Mouse (Mus musculus) limb, embryonic 15.5 days (tissue): Measurements from ENCODE around the gene Gm3147. TPM values are rescaled to one million over a fixed set of nuclear protein-coding genes. Genes with fewer than 3 reads are reported as not detected.
"Not testable (repeated sequence)": the region's sequence is repeated elsewhere in the genome, so short reads cannot be mapped to it uniquely, and the experiment has no call there.

Source experiments
- ATAC-seq: fragments of 200-750 bp; cut with Nextera tagmentation; 2 replicates; pipeline ENCODE4 v1.8.0; 2017; ENCODE audit warnings: low read depth, moderate TSS enrichment; ENCODE audit not compliant: insufficient number of reproducible peaks, low FRiP score, low TSS enrichment
- H3K27ac ChIP-seq: fragments of 300-500 bp; sonication (generic); 2 replicates; pipeline ENCODE4 v1.5.1; 2015; ENCODE audit warnings: moderate library complexity, mild to moderate bottlenecking, inconsistent platforms
- H3K27me3 ChIP-seq: fragments of 300-500 bp; sonication (generic); 2 replicates; pipeline ENCODE4 v1.6.1; 2015; ENCODE audit warnings: inconsistent platforms
- H3K36me3 ChIP-seq: fragments of 300-500 bp; sonication (generic); 2 replicates; pipeline ENCODE4 v1.6.1; 2015; ENCODE audit warnings: inconsistent platforms
- H3K4me1 ChIP-seq: fragments of 300-500 bp; sonication (generic); 2 replicates; pipeline ENCODE4 v1.6.1; 2015; ENCODE audit warnings: inconsistent platforms
- H3K4me2 ChIP-seq: fragments of 300-500 bp; sonication (generic); 2 replicates; pipeline ENCODE4 v1.6.1; 2015; ENCODE audit warnings: mild to moderate bottlenecking, inconsistent platforms
- H3K4me3 ChIP-seq: fragments of 300-500 bp; sonication (generic); 2 replicates; pipeline ENCODE4 v1.5.1; 2015; ENCODE audit warnings: mild to moderate bottlenecking, inconsistent platforms
- H3K9ac ChIP-seq: fragments of 300-500 bp; sonication (generic); 2 replicates; pipeline ENCODE4 v1.6.1; 2015; ENCODE audit warnings: inconsistent platforms
- H3K9me3 ChIP-seq: fragments of 300-500 bp; sonication (generic); 2 replicates; pipeline ENCODE4 v1.6.1; 2016; ENCODE audit warnings: inconsistent platforms
- WGBS: fragments of 180-500 bp; shearing (Covaris S2); methylation state at CpG from one replicate; pipeline ENCODE4 v1.1.7; 2015; 5-methylcytosine and 5-hydroxymethylcytosine counted together
- polyA plus RNA-seq: library from polyadenylated mRNA; unstranded; fragments of >200 nt; fragmentation: Nextera tagmentation; extraction: Ambion mirVana; gene quantifications from 2 replicates; pipeline ENCODE4 v1.2.1, GENCODE M21; 2015

Gene Gm3147
- not detected in 2 replicates for polyA plus RNA-seq

DNA sequence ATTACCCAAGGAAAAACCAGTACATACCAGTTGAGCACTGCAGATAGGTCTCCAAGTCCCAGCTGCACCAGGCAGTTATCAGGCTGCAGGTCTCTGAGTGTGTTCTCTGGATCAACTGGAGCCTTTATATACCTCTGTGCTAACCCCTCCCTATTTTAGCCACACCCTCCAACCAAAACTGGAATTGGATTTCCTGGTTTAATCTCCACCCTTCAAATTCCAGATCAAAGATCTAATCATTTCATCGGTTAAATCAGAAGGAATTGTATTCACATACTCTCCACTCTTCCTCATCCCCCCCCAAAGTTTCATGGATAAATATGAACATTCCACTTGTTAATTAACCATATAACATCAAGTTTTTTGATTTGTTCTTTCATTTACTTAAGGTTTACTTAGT is at the start of gene Gm3147:
Gene Gm3147, minus strand, starts transcription at position 101 of the 400 bp plus-strand sequence.
- no CpG with 5 or more reads among the region's 1 CpGs for WGBS
- not testable (repeated sequence) for H3K27ac ChIP-seq, H3K4me3 ChIP-seq, H3K4me2 ChIP-seq, ATAC-seq, H3K4me1 ChIP-seq, H3K9ac ChIP-seq, H3K27me3 ChIP-seq, H3K36me3 ChIP-seq, H3K9me3 ChIP-seq

- not testable (repeated sequence) for ATAC-seq, H3K9ac ChIP-seq
- WGBS = no CpG with 5 or more reads among the region's 2 CpGs
Measured at GRCm38 (mm10) chr5:94648082-94648481, 31.9 kb upstream of the Gm3147 start, which contains the start of gene Gm6205. Gene Gm6205 (plus strand): TSS chr5:94648382.

GRCm38 (mm10) chr5:94623679-94624078 is 7.5 kb upstream of the Gm3147 start, which contains the start of gene Gm6509:
Gene Gm6509 (plus strand): TSS chr5:94623979.
- H3K36me3 ChIP-seq, ATAC-seq, H3K27me3 ChIP-seq, H3K9ac ChIP-seq, H3K9me3 ChIP-seq, H3K4me3 ChIP-seq, H3K4me1 ChIP-seq, H3K27ac ChIP-seq, H3K4me2 ChIP-seq: not testable (repeated sequence)
- no CpG with 5 or more reads among the region's 2 CpGs for WGBS

More at GRCm38 (mm10) chr5:94648082-94648481, 31.9 kb upstream of the Gm3147 start, which contains the start of gene Gm6205:
- not testable (repeated sequence) for H3K27ac ChIP-seq, H3K4me2 ChIP-seq, H3K27me3 ChIP-seq, H3K4me1 ChIP-seq, H3K9me3 ChIP-seq, H3K36me3 ChIP-seq, H3K4me3 ChIP-seq

Other genes with a start within 250 kb of the Gm3147 start
- gene Gm7682, start 170.6 kb downstream of the Gm3147 start, polyA plus RNA-seq = not detected in 2 replicates
- not detected in 2 replicates for gene Gm3139, start 90.1 kb downstream of the Gm3147 start, polyA plus RNA-seq
- not detected in 2 replicates for gene Gm6509, start 7.6 kb upstream of the Gm3147 start, polyA plus RNA-seq
- gene Gm6205, start 32.0 kb upstream of the Gm3147 start, polyA plus RNA-seq = not detected in 2 replicates
- not detected in 2 replicates for gene Gm3183, start 249.1 kb upstream of the Gm3147 start, polyA plus RNA-seq